Mouse (Mus musculus): Measurements from ENCODE around the gene P2rx5. TPM values are rescaled to one million over a fixed set of nuclear protein-coding genes. Genes with fewer than 3 reads are reported as not detected.

The P2rx5 gene
- polyA plus RNA-seq, 1 experiment from 2014 or later = 0.45 TPM

GRCm38 (mm10) chr11:73177895-73178294 lies 17.7 kb downstream of the P2rx5 start:
- Histone ChIP-seq H3K9ac (ENCODE audit: low read depth, low read length) (peak overlapping the region; percentile 87), H3K27ac (ENCODE audit: low read depth, low read length) (peak overlapping the region; percentile 85; the same call in 1 of the 2 replicates), H3K4me2 (replicated peaks; ENCODE audit: low read depth, low read length) (peak overlapping the region; percentile 68), H3K36me3 (ENCODE audit: control insufficient read depth, insufficient read depth, low read length) (no peaks in the 10 kb centered on the region), H3K27me3 (ENCODE audit: control insufficient read depth, insufficient read depth, low read length) (no peaks in the 10 kb centered on the region), H3K4me3 (ENCODE audit: low read depth, low read length) (peak overlapping the region; percentile 78), H3K4me1 (replicated peaks; ENCODE audit: control insufficient read depth, insufficient read depth, low read length) (peaks cover 2% of the 10 kb centered on the region), H3K9me3 (ENCODE audit: control insufficient read depth, low read length) (no peaks in the 10 kb centered on the region)
- ATAC-seq (ENCODE audit: low FRiP score) (no peak), DNase-seq (ENCODE audit: low spot score) (no peak)
- WGBS = 4% methylated on average over 2 of the region's 2 CpGs

GRCm38 (mm10) chr11:73185872-73186615 lies 25.8 kb downstream of the P2rx5 start:
- 93% methylated on average over 10 of the region's 10 CpGs for WGBS
- DNase-seq (ENCODE audit: low spot score) = no peak
- H3K36me3 ChIP-seq (ENCODE audit: control insufficient read depth, insufficient read depth, low read length) = 0 out of 2 replicates have a peak, but pooled peaks cover 2% of the 10 kb centered on the region

GRCm38 (mm10) chr11:73187231-73187630 lies 27.0 kb downstream of the P2rx5 start:
- Histone ChIP-seq H3K4me2 (replicated peaks; ENCODE audit: low read depth, low read length) (no peak overlapping the region), H3K27ac (ENCODE audit: low read depth, low read length) (no peak overlapping the region), H3K9ac (ENCODE audit: low read depth, low read length) (no peak overlapping the region), H3K36me3 (ENCODE audit: control insufficient read depth, insufficient read depth, low read length) (0 out of 2 replicates have a peak, but pooled peaks cover 2% of the 10 kb centered on the region), H3K4me3 (ENCODE audit: low read depth, low read length) (no peak overlapping the region), H3K27me3 (ENCODE audit: control insufficient read depth, insufficient read depth, low read length) (no peaks in the 10 kb centered on the region), H3K4me1 (replicated peaks; ENCODE audit: control insufficient read depth, insufficient read depth, low read length) (no peaks in the 10 kb centered on the region), H3K9me3 (ENCODE audit: control insufficient read depth, low read length) (no peaks in the 10 kb centered on the region)
- DNase-seq (ENCODE audit: low spot score) (no peak), ATAC-seq (ENCODE audit: low FRiP score) (no peak)
- WGBS = 84% methylated on average over 6 of the region's 6 CpGs

More at GRCm38 (mm10) chr11:73185872-73186615, 25.8 kb downstream of the P2rx5 start:
- H3K4me2 ChIP-seq (replicated peaks; ENCODE audit: low read depth, low read length) = no peak overlapping the region
- H3K9me3 ChIP-seq (ENCODE audit: control insufficient read depth, low read length) = no peaks in the 10 kb centered on the region
- H3K4me1 ChIP-seq (replicated peaks; ENCODE audit: control insufficient read depth, insufficient read depth, low read length) = no peaks in the 10 kb centered on the region
- no peak for ATAC-seq (ENCODE audit: low FRiP score)
- H3K27me3 ChIP-seq (ENCODE audit: control insufficient read depth, insufficient read depth, low read length) = no peaks in the 10 kb centered on the region
- H3K4me3 ChIP-seq (ENCODE audit: low read depth, low read length) = no peak overlapping the region
- H3K27ac ChIP-seq (ENCODE audit: low read depth, low read length) = no peak overlapping the region
- H3K9ac ChIP-seq (ENCODE audit: low read depth, low read length) = no peak overlapping the region

- Histone ChIP-seq H3K9me3 (ENCODE audit: control insufficient read depth, low read length) (no peaks in the 10 kb centered on the region), H3K36me3 (ENCODE audit: control insufficient read depth, insufficient read depth, low read length) (no peaks in the 10 kb centered on the region), H3K4me1 (replicated peaks; ENCODE audit: control insufficient read depth, insufficient read depth, low read length) (no peaks in the 10 kb centered on the region), H3K4me2 (replicated peaks; ENCODE audit: low read depth, low read length) (no peak overlapping the region), H3K9ac (ENCODE audit: low read depth, low read length) (no peak overlapping the region), H3K27ac (ENCODE audit: low read depth, low read length) (no peak overlapping the region), H3K4me3 (ENCODE audit: low read depth, low read length) (no peak overlapping the region), H3K27me3 (ENCODE audit: control insufficient read depth, insufficient read depth, low read length) (no peaks in the 10 kb centered on the region)
- WGBS = 85% methylated on average over 6 of the region's 6 CpGs
- ATAC-seq (ENCODE audit: low FRiP score) = no peak
- no peak for DNase-seq (ENCODE audit: low spot score)
Observed at GRCm38 (mm10) chr11:73193047-73193446, 32.8 kb downstream of the P2rx5 start.

GRCm38 (mm10) chr11:73194444-73194843 lies 34.2 kb downstream of the P2rx5 start:
- no peaks in the 10 kb centered on the region for H3K9me3 ChIP-seq (ENCODE audit: control insufficient read depth, low read length)
- no peak overlapping the region for H3K27ac ChIP-seq (ENCODE audit: low read depth, low read length)
- no peak for DNase-seq (ENCODE audit: low spot score)
- whole genome bisulfite sequencing = 85% methylated on average over 2 of the region's 2 CpGs
- no peaks in the 10 kb centered on the region for H3K36me3 ChIP-seq (ENCODE audit: control insufficient read depth, insufficient read depth, low read length)
- H3K4me2 ChIP-seq (replicated peaks; ENCODE audit: low read depth, low read length) = no peak overlapping the region
- H3K9ac ChIP-seq (ENCODE audit: low read depth, low read length) = no peak overlapping the region
- no peak overlapping the region for H3K4me3 ChIP-seq (ENCODE audit: low read depth, low read length)
- no peaks in the 10 kb centered on the region for H3K27me3 ChIP-seq (ENCODE audit: control insufficient read depth, insufficient read depth, low read length)
- H3K4me1 ChIP-seq (replicated peaks; ENCODE audit: control insufficient read depth, insufficient read depth, low read length) = no peaks in the 10 kb centered on the region
- no peak for ATAC-seq (ENCODE audit: low FRiP score)

GRCm38 (mm10) chr11:73198190-73198589 lies 38.0 kb downstream of the P2rx5 start:
- peak overlapping the region; percentile 92 for H3K4me2 ChIP-seq (replicated peaks; ENCODE audit: low read depth, low read length)
- H3K4me3 ChIP-seq (ENCODE audit: low read depth, low read length) = peak overlapping the region; percentile 60
- H3K9ac ChIP-seq (ENCODE audit: low read depth, low read length) = peak overlapping the region; percentile 65
- DNase-seq (ENCODE audit: low spot score) (no peak), ATAC-seq (ENCODE audit: low FRiP score) (no peak)
- no peaks in the 10 kb centered on the region for H3K9me3 ChIP-seq (ENCODE audit: control insufficient read depth, low read length)
- WGBS = 13% methylated on average over 1 of the region's 1 CpGs
- H3K36me3 ChIP-seq (ENCODE audit: control insufficient read depth, insufficient read depth, low read length) = no peaks in the 10 kb centered on the region
- no peak overlapping the region for H3K27ac ChIP-seq (ENCODE audit: low read depth, low read length)
- H3K27me3 ChIP-seq (ENCODE audit: control insufficient read depth, insufficient read depth, low read length) = no peaks in the 10 kb centered on the region
- no peaks in the 10 kb centered on the region for H3K4me1 ChIP-seq (replicated peaks; ENCODE audit: control insufficient read depth, insufficient read depth, low read length)

GRCm38 (mm10) chr11:73198603-73199229 lies 38.5 kb downstream of the P2rx5 start, which contains the start of gene Ctns:
Gene Ctns (minus strand): TSS chr11:73199042.
- ATAC-seq (ENCODE audit: low FRiP score) (peak; percentile 95), DNase-seq (ENCODE audit: low spot score) (no peak)
- Histone ChIP-seq H3K36me3 (ENCODE audit: control insufficient read depth, insufficient read depth, low read length) (no peaks in the 10 kb centered on the region), H3K27ac (ENCODE audit: low read depth, low read length) (0 out of 2 replicates have a peak within 1 kb of the TSS, but pooled peaks have one; percentile 11), H3K27me3 (ENCODE audit: control insufficient read depth, insufficient read depth, low read length) (no peaks in the 10 kb centered on the region), H3K4me1 (replicated peaks; ENCODE audit: control insufficient read depth, insufficient read depth, low read length) (no peaks in the 10 kb centered on the region), H3K4me3 (ENCODE audit: low read depth, low read length) (peak within 1 kb of the TSS; percentile 60), H3K9me3 (ENCODE audit: control insufficient read depth, low read length) (no peaks in the 10 kb centered on the region), H3K9ac (ENCODE audit: low read depth, low read length) (peak within 1 kb of the TSS; percentile 65), H3K4me2 (replicated peaks; ENCODE audit: low read depth, low read length) (peak within 1 kb of the TSS; percentile 92)
- WGBS = 2% methylated on average over 22 of the region's 22 CpGs

GRCm38 (mm10) chr11:73199230-73199712 lies 39.0 kb downstream of the P2rx5 start, which contains the start of gene Shpk:
Gene Shpk (plus strand): TSS chr11:73199460.
- ATAC-seq (ENCODE audit: low FRiP score) (peak; percentile 99), DNase-seq (ENCODE audit: low spot score) (peak; percentile 94)
- H3K4me2 ChIP-seq (replicated peaks; ENCODE audit: low read depth, low read length) = peak within 1 kb of the TSS; percentile 92
- no peaks in the 10 kb centered on the region for H3K9me3 ChIP-seq (ENCODE audit: control insufficient read depth, low read length)
- H3K4me1 ChIP-seq (replicated peaks; ENCODE audit: control insufficient read depth, insufficient read depth, low read length) = no peaks in the 10 kb centered on the region
- H3K36me3 ChIP-seq (ENCODE audit: control insufficient read depth, insufficient read depth, low read length) = no peaks in the 10 kb centered on the region
- peak within 1 kb of the TSS; percentile 60 for H3K4me3 ChIP-seq (ENCODE audit: low read depth, low read length)
- no peaks in the 10 kb centered on the region for H3K27me3 ChIP-seq (ENCODE audit: control insufficient read depth, insufficient read depth, low read length)
- 0% methylated on average over 28 of the region's 32 CpGs for WGBS
- 0 out of 2 replicates have a peak within 1 kb of the TSS, but pooled peaks have one; percentile 11 for H3K27ac ChIP-seq (ENCODE audit: low read depth, low read length)
- H3K9ac ChIP-seq (ENCODE audit: low read depth, low read length) = peak within 1 kb of the TSS; percentile 65
